Mouse (Mus musculus) forelimb bud, embryonic 11.5 days (tissue): Measurements from ENCODE around the gene Erg28.

ENCODE experiments used
- DNase-seq: peaks from one replicate; pipeline ENCODE4 v3.0.0-alpha.2; 2012; ENCODE audit warnings: low read depth, low spot score

Erg28 gene

GRCm38 (mm10) chr12:85824438-85825264 is at the start of gene Erg28, which contains the start of gene Ttll5:
Gene Erg28, minus strand, starts transcription at chr12:85824550.
Gene Ttll5, plus strand, starts transcription at chr12:85824659.
- peak; percentile 96 for DNase-seq

GRCm38 (mm10) chr12:85869423-85869822 is 45.1 kb upstream of the Erg28 start:
- no peak for DNase-seq

GRCm38 (mm10) chr12:85867125-85867524 is 42.8 kb upstream of the Erg28 start:
- DNase-seq: no peak

GRCm38 (mm10) chr12:85866624-85867023 is 42.3 kb upstream of the Erg28 start:
- DNase-seq: no peak

GRCm38 (mm10) chr12:85865526-85865925 is 41.2 kb upstream of the Erg28 start:
- DNase-seq: peak; percentile 11

- DNase-seq: no peak
These were observed 38.2 kb upstream of the Erg28 start for GRCm38 (mm10) chr12:85862514-85862913.

GRCm38 (mm10) chr12:85859511-85860189 is 35.3 kb upstream of the Erg28 start:
- DNase-seq: no peak

- DNase-seq: no peak
These were observed 34.8 kb upstream of the Erg28 start for GRCm38 (mm10) chr12:85859111-85859510.

GRCm38 (mm10) chr12:85857300-85857699 is 33.0 kb upstream of the Erg28 start:
- no peak for DNase-seq

GRCm38 (mm10) chr12:85854271-85854670 is 29.9 kb upstream of the Erg28 start:
- DNase-seq: no peak

GRCm38 (mm10) chr12:85853836-85854235 is 29.5 kb upstream of the Erg28 start:
- DNase-seq: no peak

GRCm38 (mm10) chr12:85850661-85851060 is 26.3 kb upstream of the Erg28 start:
- no peak for DNase-seq

GRCm38 (mm10) chr12:85848164-85848958 is 24.0 kb upstream of the Erg28 start:
- peak; percentile 37 for DNase-seq

GRCm38 (mm10) chr12:85839371-85840000 is 15.1 kb upstream of the Erg28 start:
- no peak for DNase-seq

GRCm38 (mm10) chr12:85837765-85838164 is 13.4 kb upstream of the Erg28 start:
- no peak for DNase-seq

GRCm38 (mm10) chr12:85834543-85834942 is 10.2 kb upstream of the Erg28 start:
- DNase-seq: no peak

- DNase-seq: no peak
These were observed 6.3 kb upstream of the Erg28 start for GRCm38 (mm10) chr12:85830691-85831090.

GRCm38 (mm10) chr12:85829866-85830265 is 5.5 kb upstream of the Erg28 start:
- no peak for DNase-seq

- DNase-seq: no peak
These were observed 4.5 kb upstream of the Erg28 start for GRCm38 (mm10) chr12:85828856-85829255.

- no peak for DNase-seq
These were observed 1.5 kb upstream of the Erg28 start for GRCm38 (mm10) chr12:85825822-85826221.

- DNase-seq: no peak
These were observed 1.0 kb upstream of the Erg28 start for GRCm38 (mm10) chr12:85825361-85825760.

- no peak for DNase-seq
These were observed 2.3 kb downstream of the Erg28 start for GRCm38 (mm10) chr12:85822051-85822450.
